Mouse (Mus musculus) lung, postnatal 0 days (tissue): ENCODE measurements at regions not wholly inside any gene's neighbourhood (a gene's known extent, or its start where the extent isn't known, plus 50 kb on each side); places are given as distances from the start of the nearest gene placed in this dataset.

Experiments
- CTCF ChIP-seq: IDR thresholded peaks from 2 replicates; pipeline ENCODE4 v1.5.1; 2016; ENCODE audit warnings: antibody characterized with exemption, mild to moderate bottlenecking
- EP300 ChIP-seq: IDR thresholded peaks from 2 replicates; pipeline ENCODE4 v1.6.1; 2016; ENCODE audit warnings: antibody characterized with exemption, mild to moderate bottlenecking, control low read depth

DNA sequence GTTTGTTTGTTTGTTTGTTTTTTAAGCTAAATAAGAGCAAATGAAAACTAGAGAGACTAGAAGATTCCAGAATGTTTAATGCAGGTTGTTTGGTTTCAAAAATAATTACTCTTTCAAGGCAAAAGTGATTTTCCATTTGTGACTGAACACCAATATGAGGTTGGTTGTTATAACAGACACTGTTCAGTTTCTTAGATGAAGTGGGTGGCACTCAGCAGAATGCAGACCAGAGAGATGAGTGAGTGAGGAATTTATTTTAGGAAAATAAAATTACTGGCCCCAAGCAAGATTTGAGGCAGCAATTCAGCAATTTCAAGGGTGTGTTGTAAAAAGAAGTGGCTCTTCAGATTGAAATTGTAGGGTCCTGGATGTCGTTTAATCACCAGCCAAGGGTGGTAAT lies 171.4 kb upstream of the B430305J03Rik start:
- TF ChIP-seq CTCF = no peak
- no peak for TF ChIP-seq EP300
